Mouse (Mus musculus) natural killer cell, adult 2 months (primary cell): ENCODE measurements around the gene Pcdh11x.
"Not testable (repeated sequence)": the region's sequence is repeated elsewhere in the genome, so short reads cannot be mapped to it uniquely, and the experiment has no call there.

Source experiments
- DNase-seq, 2 experiments: peaks; one replicate each; pipeline ENCODE4 v3.0.0; 2022; ENCODE audit warnings: low spot score in 2 of 2

The Pcdh11x gene

DNA sequence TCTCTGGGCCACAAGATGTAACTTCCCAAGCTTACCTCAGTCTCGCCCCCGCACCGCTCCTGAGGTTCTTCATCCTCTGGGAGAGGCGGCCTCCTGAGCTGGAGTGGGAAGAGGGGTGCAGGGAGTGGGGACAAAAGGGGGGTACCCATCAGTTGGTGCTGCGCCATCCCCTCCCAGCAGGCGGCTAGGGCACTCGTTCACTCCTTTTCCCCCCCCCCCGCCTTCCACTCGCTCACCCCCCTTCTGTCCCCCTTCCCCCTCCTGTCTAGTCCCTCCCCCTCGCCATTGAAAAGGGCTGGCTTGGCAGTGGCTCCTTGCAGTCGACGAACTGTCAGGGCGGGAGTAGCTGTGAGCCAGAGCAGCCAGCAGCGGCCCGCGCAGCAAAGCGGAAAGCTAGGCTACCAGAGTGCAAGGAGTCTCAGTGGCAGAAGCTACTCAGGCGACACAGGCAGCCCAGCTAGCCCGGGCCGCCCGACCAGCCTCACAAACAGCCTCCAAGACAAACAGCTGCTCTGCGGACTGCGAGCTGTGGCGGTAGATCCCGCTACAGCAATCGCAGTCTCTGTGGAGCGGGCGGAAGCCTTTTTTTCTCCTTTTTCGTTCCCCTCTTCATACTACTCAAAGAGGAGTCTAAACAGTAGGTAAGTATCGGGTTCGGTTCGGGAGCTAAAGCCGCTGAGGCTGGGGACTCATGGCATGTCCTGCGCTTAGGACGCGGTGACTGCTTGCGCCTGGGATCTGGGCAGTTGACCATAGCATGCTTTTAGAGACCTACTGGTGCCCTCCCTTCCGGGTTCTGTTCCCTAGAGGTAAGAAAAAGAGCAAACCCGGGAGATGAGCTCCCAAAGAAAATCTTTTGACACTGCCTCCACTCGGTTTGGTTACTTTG lies at the start of gene Pcdh11x:
Gene Pcdh11x, plus strand, starts transcription at position 249 of the 889 bp plus-strand sequence.
- no peak for DNase-seq

DNA sequence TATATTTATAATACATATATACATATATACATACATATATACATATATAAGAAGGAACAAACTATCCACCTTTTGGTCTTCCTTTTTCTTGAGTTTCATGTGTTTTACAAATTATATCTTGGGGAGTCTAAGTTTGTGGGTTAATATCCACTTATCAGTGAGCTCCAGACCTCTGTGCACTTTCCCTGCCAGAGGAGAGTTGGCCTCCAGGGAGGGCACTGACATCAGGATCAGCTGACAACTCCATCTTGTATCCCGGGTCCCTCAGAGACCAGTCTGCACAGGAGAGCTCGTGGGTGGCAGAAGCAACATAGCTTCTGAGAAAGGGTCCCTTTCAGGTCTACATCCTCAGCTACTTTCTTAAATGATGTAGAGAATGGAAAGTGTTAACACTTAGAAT lies 30.0 kb upstream of the Pcdh11x start:
- DNase-seq, result no peak

DNA sequence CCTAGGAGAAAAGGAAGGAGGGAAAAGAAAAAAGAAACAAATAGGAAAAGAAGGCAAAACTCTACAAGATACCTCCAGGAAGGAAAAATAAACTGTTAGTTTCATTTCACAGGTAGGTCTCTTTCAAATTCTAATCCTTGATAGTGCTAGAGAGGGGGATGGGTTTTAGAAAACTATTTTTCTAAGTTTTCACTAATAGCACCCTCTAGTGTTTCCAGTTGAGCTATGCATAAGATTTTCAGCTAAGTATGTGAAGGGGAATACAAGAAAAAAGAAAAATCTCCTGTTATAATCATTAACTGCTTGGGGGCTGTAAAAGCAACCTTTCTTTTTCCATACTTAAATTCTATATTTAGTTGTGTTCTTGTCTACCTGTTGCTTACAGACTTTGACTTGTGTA lies 4.5 kb upstream of the Pcdh11x start:
- DNase-seq, result no peak

DNA sequence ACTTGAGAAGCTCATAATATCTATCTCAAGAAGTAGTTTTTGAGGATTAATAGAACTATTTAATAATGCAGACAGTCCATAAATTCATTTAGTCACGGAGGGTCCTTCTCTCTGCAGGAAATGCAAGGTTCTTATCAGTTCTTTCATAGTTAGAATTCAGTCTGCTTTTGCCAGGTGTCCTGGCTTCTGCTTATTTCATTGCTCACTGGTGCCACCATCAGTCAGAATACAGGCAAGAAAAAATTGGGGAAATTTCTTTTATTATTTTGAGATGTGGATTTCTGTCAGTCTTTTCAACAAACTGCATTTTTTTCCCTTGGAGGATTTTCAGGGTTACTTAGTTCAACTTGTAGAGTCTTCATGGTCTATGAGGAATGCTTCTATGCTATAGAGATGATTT lies 2.6 kb upstream of the Pcdh11x start:
- DNase-seq, result no peak

DNA sequence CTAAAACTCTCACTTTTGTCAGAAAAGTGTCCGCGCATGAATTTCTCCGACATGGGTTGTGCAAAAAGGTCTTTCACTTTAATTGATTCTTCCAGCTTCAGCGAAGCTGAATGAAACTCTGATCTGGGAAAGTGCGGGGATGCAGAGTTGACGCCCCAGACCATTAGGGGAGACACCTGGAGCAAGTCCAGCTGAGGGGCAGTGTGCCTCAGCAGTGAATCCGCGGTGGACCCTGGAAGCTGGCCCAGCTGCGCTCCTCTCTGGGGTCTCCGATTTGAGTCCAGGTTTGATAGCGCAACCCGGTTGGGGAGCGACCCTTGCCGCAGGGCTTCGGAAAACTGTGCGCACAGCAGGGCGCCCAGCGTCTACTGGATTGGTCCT lies 831 bp downstream of the Pcdh11x start:
- no peak for DNase-seq

DNA sequence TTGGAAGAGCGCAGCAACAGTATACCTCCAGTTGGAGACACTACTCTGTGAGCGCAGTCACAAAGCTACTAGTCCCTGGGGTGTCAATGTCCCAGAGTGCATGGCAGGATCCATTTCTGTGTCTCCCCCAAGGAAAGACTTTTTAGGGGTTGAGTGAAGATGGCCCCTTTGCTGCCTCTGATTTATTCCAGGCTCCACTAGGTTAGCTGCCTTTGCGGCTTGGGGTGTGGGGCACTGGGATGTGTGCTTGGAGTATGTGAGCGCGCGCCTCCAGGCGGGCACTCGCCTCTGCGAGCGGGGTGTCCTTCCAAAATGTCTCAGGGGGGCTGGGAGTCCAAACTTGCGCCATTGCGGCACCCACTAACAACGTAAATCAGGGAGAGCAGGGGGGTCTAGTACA lies 1.6 kb downstream of the Pcdh11x start:
- no peak for DNase-seq

DNA sequence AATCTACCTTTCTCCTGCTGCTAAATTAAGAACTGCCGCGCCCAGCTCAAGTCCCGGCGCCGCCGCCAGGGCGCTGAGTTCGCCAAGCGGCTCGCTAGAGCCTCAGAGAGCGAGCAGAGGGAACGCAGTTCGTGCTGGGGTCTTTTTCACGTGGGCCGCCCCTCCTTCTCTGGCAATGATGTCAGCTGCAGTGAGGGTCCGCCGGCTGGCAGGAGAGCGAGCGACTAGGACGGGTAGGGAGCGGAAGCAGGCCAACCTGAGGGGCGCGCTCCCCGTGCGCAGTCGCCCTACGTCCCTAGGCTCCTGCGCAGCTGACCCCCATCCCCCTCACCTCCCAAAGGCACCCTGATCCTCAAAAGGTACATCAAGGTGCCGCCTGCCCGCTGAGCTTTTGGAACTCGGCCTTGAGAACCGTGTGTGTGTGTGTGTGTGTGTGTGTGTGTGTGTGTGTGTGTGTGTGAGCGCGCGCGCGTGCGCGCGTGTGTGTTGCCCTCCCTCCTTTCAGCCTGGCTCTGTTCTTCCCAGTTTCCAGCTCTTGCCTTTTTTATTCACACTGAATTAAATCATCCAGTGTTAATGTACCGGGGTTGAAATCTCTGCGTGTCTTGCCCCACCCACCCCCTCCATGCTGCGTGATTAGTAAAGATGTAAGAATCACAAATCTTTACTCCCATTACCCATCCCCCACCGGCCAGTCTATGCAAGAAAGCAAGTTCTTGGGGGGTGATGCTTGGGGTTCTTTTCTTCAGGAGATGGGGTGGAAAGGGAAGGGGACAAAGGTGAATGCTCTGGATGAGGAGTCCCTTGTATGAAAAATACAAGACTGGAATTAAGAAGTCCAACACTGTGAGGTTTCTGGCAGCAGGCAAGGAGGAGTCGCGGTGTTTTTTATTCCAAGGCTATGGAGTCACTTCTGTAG lies 3.0 kb downstream of the Pcdh11x start:
- DNase-seq, result no peak

DNA sequence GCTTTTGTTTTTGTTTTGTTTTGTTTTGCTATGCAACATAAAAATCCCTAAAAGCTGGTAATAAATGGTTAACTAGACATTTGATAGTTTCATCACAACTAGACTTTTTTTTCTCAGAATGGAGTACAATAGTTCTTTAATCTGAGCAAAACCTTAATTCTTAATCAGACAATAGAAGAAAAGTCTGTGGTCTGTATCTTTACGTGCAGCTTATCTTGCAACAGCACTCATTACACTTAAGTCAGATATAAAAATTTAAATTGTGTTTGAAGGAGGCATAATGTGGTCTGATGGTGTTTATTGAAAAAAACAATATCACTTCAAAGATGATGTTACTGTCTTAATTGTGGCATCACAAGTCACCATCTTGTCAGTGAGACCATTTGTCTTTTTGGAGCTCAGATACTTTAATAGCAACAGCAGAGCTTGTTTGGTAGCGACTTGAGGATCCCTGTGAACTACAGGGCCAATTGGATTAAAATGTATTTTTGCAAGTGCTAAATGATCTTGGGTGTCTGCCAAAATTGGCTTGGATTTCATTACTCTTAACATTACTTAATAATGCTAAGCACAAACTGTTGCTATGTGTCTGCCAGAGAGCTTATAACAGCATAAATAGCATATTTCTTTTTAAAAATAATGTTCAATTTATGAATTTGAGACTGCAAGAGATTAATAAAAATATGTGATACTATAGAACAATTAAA lies 11.6 kb downstream of the Pcdh11x start:
- DNase-seq, result no peak

DNA sequence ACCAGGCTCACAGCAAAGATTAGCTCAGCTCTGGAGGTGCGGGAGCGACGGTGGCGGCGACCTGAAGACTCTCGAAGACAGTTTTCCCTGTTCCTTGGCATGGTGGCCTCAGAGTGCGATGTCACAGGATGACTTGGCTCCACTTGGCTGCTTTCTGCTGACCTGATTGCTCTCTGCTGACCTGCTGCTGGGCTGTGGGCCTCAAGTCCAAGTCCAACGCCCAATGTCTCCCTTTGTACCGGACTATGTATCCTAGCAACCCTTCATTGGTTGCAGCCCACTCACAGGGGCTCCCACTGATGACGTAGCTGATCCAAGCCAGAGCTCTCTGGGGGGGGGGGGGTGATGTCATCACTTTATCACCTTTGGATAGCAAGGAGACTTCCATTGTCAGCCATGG lies 22.9 kb downstream of the Pcdh11x start, which contains the start of gene H2afb3:
Gene H2afb3, minus strand, starts transcription at position 101 of the 400 bp plus-strand sequence.
- DNase-seq, result not testable (repeated sequence)

DNA sequence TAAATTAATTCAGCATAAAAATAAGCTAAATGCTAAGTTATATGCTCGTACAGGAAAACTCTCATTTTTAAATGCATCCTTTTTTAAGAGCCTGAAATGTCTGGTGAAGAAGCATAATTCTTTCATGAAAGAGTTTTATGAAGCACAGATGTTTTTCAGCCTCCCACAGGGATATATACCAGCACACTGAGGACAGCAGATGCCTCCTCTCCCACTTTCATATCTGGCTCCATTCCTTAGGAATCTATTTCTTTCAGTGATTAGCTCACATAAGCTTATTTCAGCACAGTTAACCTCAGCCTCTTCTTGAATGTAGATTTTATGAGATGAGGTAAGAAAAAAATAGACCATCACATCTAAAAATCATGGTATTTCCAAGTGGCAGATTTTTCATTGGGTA lies 176.2 kb downstream of the Pcdh11x start:
- no peak for DNase-seq

DNA sequence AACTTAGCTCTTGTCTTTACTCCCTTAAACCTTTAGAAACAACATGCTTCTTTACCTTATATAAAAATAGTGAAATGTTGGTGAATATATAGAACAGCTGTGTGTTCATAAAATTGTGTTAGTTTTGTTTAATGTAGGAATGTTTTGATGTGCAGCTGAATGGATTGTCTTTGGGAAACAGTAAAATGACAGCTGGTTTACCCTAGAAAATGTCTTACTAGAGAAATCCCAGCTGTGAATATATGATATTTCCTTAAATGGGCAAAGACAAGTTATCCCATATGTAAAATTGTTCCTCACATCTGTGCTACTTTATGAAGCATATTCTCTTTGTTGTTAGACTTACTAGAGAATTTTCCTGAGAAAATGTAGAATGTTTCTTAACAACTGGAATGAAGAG lies 196.4 kb downstream of the Pcdh11x start:
- DNase-seq, result no peak

DNA sequence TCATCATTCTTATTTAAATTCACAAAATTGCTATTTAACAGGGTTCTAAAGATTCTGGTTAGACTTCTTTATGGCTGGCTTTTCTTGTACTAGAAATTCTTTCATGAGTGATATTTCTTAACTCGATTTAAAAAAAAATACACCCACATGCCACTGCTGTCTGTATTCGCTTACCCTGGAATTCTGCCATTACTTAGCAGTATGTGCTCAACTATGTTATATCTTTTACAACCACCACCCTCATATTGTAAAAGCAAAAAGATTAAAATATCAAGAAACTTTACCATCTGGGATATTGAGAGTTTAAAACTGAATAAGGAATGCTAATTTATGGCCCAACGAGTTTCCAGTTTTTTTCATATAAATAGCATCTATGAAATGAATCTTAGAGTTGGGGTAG lies 234.9 kb downstream of the Pcdh11x start:
- DNase-seq, result no peak

DNA sequence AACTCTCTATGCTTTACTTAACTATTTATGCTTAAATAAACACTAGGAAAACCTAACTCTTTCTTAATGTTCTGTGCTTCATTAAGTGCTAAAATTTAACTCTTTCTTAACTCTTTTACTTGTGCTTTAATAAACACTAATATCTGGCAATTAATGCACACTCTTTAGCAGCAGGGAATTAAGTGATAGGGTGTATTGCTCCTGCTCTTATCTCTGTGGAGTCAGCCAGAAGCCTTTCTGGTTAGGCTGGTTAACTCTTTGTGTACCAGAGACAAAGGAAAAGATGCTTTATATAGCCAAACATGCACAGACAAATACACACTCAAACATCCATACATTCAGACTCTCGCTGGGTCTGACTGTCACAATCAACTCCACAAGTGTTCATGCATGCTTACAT lies 309.2 kb downstream of the Pcdh11x start:
- no peak for DNase-seq

DNA sequence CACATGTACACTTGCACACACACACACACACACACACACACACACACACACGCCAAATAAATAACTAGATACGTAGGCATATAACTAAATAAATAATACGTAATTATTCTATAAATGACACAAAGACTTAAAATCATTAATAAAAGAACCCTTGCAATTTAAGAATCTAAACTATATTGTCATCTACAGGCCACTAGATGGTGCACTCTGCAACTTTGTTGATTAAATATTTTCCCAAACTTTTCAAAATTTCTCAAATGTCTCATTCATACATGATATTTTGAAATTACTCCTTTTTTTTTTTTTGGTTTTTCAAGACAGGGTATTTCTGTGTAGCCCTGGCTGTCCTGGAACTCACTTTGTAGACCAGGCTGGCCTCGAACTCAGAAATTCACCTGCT lies 328.4 kb downstream of the Pcdh11x start:
- no peak for DNase-seq

DNA sequence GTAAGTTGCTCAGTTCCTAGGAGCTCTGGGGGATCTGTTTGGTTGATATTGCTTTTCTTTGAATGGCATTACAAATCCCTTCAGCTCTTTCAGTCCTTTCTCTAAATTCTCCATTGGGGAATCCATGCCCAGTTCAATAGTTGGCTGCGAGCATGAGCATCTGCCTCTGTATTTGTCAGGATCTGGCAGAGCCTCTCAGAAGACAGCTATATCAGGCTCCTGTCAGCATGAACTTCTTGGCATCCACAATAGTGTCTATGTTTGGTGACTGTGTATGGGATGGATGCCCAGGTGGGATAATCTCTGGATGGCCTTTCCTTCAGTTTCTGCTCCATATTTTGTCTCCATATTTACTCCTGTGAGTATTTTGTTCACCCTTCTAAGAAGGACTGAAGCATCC lies 380.2 kb downstream of the Pcdh11x start:
- not testable (repeated sequence) for DNase-seq

DNA sequence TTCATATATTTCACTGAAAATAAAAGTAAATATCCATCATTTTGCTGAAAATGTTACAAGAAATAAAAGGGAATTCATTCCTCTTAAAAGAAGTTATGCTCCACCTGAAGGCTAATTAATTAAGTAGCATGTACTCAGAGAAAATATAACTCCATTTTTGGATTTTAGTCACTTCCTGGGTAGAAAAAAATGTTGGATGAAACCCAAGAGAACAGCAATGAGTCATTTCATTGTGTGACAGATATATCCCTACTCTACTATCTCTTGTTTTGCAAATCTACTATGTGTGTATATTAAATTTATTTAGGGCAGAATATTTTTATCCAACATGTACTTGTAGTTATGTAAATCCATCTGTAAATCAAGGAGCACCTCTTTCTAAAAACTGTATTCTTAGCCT lies 444.1 kb downstream of the Pcdh11x start:
- DNase-seq, result no peak

DNA sequence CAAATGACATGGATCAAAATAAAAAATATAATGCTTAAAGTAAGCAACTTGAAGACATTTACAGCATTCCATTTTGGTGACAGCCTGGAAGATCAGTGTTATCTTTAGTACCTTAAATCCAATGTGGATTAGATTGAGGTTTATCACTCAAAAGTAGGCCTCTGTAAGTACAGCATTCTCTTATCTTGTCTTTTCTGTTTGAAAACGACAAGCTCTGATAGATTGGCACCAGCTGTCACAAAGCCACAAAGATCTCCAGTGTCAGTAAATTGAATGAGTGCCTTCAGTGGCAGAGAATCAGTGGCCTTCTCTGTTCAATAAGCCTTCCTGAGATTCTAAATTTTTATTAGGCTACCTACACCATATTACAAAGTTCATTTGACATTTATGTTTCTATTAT lies 445.7 kb downstream of the Pcdh11x start:
- no peak for DNase-seq

DNA sequence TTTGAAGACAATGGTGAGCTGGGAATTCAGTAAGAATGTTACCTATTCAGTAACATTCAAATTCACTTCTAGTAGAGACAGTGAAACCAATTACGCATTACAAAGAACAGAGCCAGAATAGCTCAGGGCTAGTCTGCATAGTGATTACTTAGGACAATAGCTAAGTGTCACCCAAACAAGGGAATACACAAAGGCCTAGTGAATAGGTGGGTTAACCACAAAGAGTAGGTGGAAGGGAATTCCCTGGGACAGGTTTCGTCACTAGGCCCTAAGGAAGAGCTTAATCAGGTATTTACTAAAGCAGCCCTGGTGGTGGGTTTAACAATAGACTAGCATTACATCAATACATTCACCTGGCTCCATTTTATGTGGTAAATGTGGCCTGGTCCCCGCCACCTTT lies 654.5 kb downstream of the Pcdh11x start:
- no peak for DNase-seq
